Comparison of ENCODE assay signal across 25 mouse cellular contexts in the genomic region with DNA sequence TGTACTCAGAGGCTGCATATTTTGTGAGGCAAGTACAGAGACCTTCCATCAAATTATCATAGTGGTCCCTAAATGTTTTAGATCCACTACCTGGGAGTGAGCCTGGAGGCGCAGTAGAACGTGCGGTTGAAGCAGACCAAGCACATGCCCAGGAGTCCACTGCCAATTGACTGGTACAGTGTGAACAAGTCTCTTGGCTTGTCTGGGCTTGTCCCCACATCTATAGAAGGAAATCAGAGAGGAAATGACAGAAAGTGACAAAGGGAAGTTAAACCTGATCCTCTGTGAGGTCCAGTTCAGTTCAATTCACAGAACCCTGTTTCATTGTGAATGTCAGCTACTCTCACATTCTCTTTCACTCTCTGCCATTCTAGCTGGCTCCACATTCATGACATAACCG.
DNase-seq lines count a peak whose midpoint lies in the region; ATAC-seq and TF ChIP-seq lines count a peak whose summit lies in the region.
"Had no signal": no experiment of that assay in that cellular context is flagged by ENCODE, and none has a peak within 500 bp of the region (broad histone marks: within the 10 kb centered on the region; RNA-seq: fewer than 3 reads in every experiment).

No protein-coding gene starts in this region.

- no peak overlapping the region for H3K4me2 ChIP-seq in hindbrain, postnatal 0 days (ENCODE audit: low read depth, low read length)
- H3K4me2 ChIP-seq: embryonic facial prominence, embryonic 13.5 days; embryonic facial prominence, embryonic 15.5 days; forebrain, embryonic 12.5 days had no signal

- no peak for TF ChIP-seq POLR2A in bone marrow macrophage, adult 2 months (IDR thresholded peaks at IDR 0.05; ENCODE audit: borderline replicate concordance, low read depth, low read length)

- H3K4me1 ChIP-seq in bone marrow macrophage, adult 2 months (ENCODE audit: control insufficient read depth, insufficient read depth, low read length), result peaks cover 5% of the 10 kb centered on the region; the same call in 1 of the 2 replicates
- H3K4me1 ChIP-seq in hindbrain, postnatal 0 days (ENCODE audit: insufficient read depth, low read length), result no peaks in the 10 kb centered on the region
- H3K4me1 ChIP-seq: embryonic facial prominence, embryonic 13.5 days; embryonic facial prominence, embryonic 15.5 days; forebrain, embryonic 10.5 days; forebrain, embryonic 12.5 days had no signal

- DNase-seq in 416B (ENCODE audit: low read depth), result peak; percentile 30
- peak; percentile 5 for DNase-seq in A20 (ENCODE audit: low read depth, low spot score)
- no peak for DNase-seq in hindbrain, postnatal 0 days (ENCODE audit: low spot score)
- DNase-seq: adrenal gland, adult 8-10 months; adrenal gland, postnatal 14 days; adrenal gland, postnatal 36 days; cerebellum, adult 11 months; cerebellum, adult 18-20 months; cerebellum, adult 8-10 months; cerebellum, adult 9-11 months; cerebellum, postnatal 14 days; cerebellum, postnatal 36 days; embryo, embryonic 11 days had no signal

- no peak for TF ChIP-seq CTCF in bone marrow macrophage, adult 2 months (IDR thresholded peaks at IDR 0.05; ENCODE audit: low read depth, low read length)
- no peak for TF ChIP-seq CTCF in hindbrain, postnatal 0 days (IDR thresholded peaks at IDR 0.05; ENCODE audit: low read depth)

- no peak overlapping the region for H3K9ac ChIP-seq in hindbrain, postnatal 0 days (replicated peaks; ENCODE audit: low read length)
- H3K9ac ChIP-seq: embryonic facial prominence, embryonic 13.5 days; embryonic facial prominence, embryonic 15.5 days; forebrain, embryonic 12.5 days had no signal

- no peaks in the 10 kb centered on the region for H3K9me3 ChIP-seq in hindbrain, postnatal 0 days (ENCODE audit: low read length)
- H3K9me3 ChIP-seq: embryonic facial prominence, embryonic 13.5 days; embryonic facial prominence, embryonic 15.5 days; forebrain, embryonic 10.5 days; forebrain, embryonic 12.5 days; G1E had no signal

- H3K36me3 ChIP-seq in hindbrain, postnatal 0 days (ENCODE audit: insufficient read depth, low read length), result no peaks in the 10 kb centered on the region
- H3K36me3 ChIP-seq: embryonic facial prominence, embryonic 13.5 days; embryonic facial prominence, embryonic 15.5 days; forebrain, embryonic 10.5 days; forebrain, embryonic 12.5 days; G1E had no signal

- no peak for ATAC-seq in frontal cortex, adult (ENCODE audit: low TSS enrichment)
- ATAC-seq in hindbrain, postnatal 0 days, result no peak
- ATAC-seq: activated CD4-positive, CD25-positive, alpha-beta regulatory T cell, adult 4 months; forebrain, embryonic 14.5 days; forebrain, embryonic 16.5 days; Patski had no signal

- WGBS in hindbrain, postnatal 0 days, result 77% methylated on average over 4 of the region's 4 CpGs

- H3K27ac ChIP-seq in bone marrow macrophage, adult 2 months (ENCODE audit: insufficient read depth, low read depth, low read length), result peak overlapping the region; percentile 28; the same call in 1 of the 2 replicates
- H3K27ac ChIP-seq in hindbrain, postnatal 0 days, result no peak overlapping the region
- H3K27ac ChIP-seq: embryonic facial prominence, embryonic 13.5 days; embryonic facial prominence, embryonic 15.5 days; forebrain, embryonic 10.5 days; forebrain, embryonic 12.5 days had no signal

- no peaks in the 10 kb centered on the region for H3K27me3 ChIP-seq in hindbrain, postnatal 0 days (ENCODE audit: insufficient read depth, low read length)
- H3K27me3 ChIP-seq: embryonic facial prominence, embryonic 13.5 days; embryonic facial prominence, embryonic 15.5 days; forebrain, embryonic 12.5 days; Patski had no signal

- no peak overlapping the region for H3K4me3 ChIP-seq in bone marrow macrophage, adult 2 months (ENCODE audit: insufficient read depth, low read length)
- no peak overlapping the region for H3K4me3 ChIP-seq in hindbrain, postnatal 0 days (ENCODE audit: low read length)
- H3K4me3 ChIP-seq: embryonic facial prominence, embryonic 13.5 days; embryonic facial prominence, embryonic 15.5 days; erythroblast, embryonic 14.5 days; forebrain, embryonic 10.5 days; forebrain, embryonic 12.5 days had no signal
